Mouse (Mus musculus) cortical plate, adult 2 months (tissue): Measurements from ENCODE around the gene Sdhc.

ENCODE experiments used
- CTCF ChIP-seq: fragments of 200-500 bp; IDR thresholded peaks from 2 replicates; pipeline ENCODE4 v1.5.1; 2011; ENCODE audit warnings: mild to moderate bottlenecking, control low read depth, low read length; ENCODE audit not compliant: insufficient read depth; ENCODE audit errors: extremely low read depth
- POLR2A ChIP-seq: fragments of 200-500 bp; IDR thresholded peaks from 2 replicates; pipeline ENCODE4 v1.6.1; 2011; ENCODE audit warnings: mild to moderate bottlenecking, low read length, control low read depth; ENCODE audit not compliant: insufficient read depth; ENCODE audit errors: extremely low read depth

- TF ChIP-seq CTCF (no peak), POLR2A (no peak)
These were observed 53.3 kb downstream of the Sdhc start for GRCm38 (mm10) chr1:171097136-171097535.
